Mouse (Mus musculus): ENCODE measurements around the gene Grip2.

DNA sequence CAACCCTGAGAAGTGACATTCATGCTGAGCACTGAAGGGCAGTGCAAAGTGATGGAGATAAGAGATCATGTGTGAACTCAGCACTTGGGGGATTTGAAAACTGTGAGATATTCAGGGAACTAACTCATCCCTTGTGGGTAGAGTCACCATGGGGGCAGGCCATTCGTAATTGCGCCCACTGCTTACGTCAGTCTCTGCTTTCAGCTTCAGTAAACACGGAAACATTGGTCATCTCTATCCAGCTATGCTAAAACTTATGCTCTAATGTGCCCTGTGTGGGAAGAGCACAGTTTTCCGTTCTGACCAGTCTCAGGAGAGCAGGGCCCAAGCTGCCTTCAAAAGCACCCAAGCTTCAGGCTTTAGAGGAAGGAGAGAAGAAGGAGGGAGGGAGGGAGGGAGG lies 31.3 kb upstream of the Grip2 start:
- TF ChIP-seq CTCF (IDR thresholded peaks at IDR 0.05; ENCODE audit: low read depth, low read length) (no peak), GATA1 (IDR thresholded peaks at IDR 0.05; ENCODE audit: borderline replicate concordance, low read length) (no peak), TAL1 (conservative IDR thresholded peaks at IDR 0.05; ENCODE audit: low read depth, low read length) (no peak), POLR2AphosphoS5 (IDR thresholded peaks at IDR 0.05; ENCODE audit: insufficient replicate concordance, low read depth, low read length) (no peak)
